Mouse (Mus musculus) embryo, embryonic 9.5 days (tissue): ENCODE measurements around the gene Asxl2.
A peak's percentile ranks its signal among the peaks of the same experiment; 100 is the strongest.
"Not testable (repeated sequence)": the region's sequence is repeated elsewhere in the genome, so short reads cannot be mapped to it uniquely, and the experiment has no call there.

Experiments
- DNase-seq: peaks from one replicate; pipeline ENCODE4 v3.0.0-alpha.2; 2017; ENCODE audit errors: extremely low spot score

The Asxl2 gene

DNA sequence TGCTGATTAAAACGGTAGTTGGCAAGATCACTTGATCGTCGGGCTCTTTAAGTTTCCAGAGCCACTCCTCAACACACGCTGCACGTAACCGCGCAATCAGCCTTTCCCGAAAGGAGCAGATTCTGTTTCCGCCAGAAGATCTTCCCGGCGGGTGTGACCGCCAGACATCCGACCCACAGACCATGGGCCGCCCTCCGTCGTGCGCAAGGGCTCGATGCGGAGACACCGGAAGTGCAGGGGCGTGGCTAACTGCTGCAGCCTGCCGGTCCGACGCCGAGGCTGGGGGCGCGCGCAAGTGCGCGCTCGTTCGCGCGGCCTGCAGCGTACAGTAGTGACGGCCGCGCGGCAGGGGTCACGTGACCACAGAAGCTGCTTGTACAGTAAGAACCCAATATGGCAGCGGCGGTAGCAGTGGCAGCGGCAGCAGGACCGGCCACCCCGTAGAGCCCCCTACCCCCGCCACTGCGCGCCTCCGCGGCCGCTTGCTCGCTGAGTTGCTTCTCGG lies at the start of gene Asxl2:
Gene Asxl2 (plus strand): TSS at position 328 of the 505 bp plus-strand sequence.
- DNase-seq: peak; percentile 97

GRCm38 (mm10) chr12:3377190-3377589 lies 49.5 kb upstream of the Asxl2 start:
- DNase-seq: no peak

DNA sequence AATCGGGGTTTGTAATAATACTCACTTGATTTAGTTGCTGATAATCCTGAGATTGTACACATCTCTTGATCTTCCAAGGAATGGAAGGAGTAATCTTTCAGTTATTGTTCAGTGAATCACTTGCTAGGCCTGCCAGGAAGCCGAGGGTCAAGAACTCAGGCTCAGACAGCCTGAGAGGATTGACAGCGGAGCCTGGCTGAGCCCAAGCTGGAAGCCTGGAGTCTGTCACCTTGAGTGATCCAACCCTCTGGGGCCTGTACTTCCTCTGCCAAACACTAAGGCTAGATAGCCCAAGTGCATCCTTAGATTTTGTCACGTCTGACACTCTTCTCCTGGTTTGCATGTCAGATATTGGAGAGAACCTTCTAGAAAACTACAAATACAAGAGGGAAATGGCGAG lies 48.9 kb upstream of the Asxl2 start:
- DNase-seq: no peak

DNA sequence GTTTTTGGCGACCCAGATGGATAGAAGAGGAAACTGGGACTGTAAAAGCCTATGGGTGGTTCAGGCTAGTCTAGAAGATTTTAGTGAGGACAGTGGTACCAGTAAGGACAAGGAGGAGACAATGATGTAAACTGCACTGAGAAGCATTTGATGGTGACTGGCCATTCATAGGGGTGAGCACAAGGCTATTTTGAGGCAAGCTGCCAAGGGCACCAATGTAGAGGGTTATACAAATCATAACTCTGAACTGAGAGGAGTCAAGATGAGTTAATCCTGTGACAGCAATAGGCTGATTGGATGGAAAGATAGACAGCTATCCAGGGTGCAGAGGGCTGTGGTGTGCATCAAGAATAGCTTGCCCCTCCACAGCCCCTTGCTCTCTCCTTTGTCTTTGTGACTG lies 41.8 kb upstream of the Asxl2 start:
- DNase-seq: no peak

GRCm38 (mm10) chr12:3385271-3385670 lies 41.4 kb upstream of the Asxl2 start:
- no peak for DNase-seq

DNA sequence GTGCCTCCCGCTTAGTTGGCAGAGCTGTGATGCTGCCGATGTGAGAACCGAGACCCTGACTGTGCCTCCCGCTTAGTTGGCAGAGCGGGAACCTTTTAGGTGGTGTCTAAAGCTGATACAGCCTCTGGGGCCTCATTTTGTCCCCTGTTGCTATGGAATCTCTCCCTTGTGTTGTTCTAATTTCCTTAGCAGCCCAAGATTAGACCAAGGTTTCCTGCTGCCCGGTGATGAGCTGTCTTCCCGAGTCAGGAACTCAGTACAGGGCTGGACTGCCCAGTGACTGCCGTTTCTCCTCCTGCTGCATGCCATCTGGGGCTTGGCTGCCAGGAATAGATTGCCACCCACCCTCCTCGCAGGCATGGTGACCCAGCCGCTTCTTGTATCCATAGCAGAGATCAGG lies 40.7 kb upstream of the Asxl2 start:
- no peak for DNase-seq

DNA sequence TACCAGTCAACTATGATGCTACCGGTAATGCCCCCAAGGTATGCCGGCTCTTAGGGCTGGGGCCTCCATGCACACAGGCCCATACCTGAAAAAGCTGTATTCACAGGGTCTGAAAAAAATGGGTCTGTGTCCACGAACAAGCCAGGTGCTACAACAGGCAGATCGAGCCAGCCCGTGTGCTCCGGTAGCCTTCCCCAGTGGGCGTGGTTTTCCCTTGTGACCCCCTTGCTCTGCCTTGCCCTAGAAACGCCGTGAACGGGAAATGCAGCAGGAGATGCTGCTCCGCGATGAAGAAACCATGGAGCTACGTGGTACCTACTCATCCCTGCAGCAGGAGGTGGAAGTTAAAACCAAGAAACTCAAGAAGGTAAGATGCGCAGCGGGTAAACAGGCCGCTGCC lies 38.8 kb upstream of the Asxl2 start:
- DNase-seq: no peak

GRCm38 (mm10) chr12:3389394-3389793 lies 37.3 kb upstream of the Asxl2 start:
- no peak for DNase-seq

- DNase-seq: no peak
Measured at GRCm38 (mm10) chr12:3390071-3390470, 36.6 kb upstream of the Asxl2 start.

DNA sequence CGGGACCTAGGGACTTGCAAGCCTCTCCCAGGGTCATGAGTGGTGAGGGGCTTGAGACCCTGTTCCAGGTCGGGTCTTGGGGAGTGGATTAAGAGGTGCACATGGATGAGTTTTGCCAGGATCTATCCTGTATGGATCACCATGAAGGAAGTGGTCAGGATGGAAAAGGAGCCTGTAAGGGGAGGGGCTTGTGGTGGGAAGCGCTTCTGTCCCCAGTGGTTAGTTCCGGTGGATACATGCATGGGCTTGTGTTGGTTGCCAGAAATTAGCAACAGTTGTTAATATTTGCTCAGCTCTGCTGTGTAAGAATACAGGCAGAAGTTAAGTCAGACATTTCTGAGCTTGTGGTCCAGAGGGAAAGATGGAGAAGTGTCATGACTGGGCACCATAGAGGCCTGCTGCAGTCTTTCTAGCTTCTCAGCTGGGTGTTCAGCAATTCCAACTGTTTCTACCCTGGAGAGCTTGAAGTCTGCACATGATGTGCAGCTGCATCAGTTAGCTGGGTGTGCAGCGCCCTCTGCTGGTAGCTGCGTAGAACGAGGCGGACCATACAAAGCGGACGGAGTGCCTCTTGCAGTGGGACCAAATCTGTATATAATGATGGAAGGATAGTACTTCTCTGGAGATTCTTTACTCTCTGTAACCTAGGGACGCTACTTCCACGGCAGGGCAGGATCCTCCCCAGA lies 35.9 kb upstream of the Asxl2 start:
- DNase-seq: peak; percentile 75

- DNase-seq: no peak
Measured at GRCm38 (mm10) chr12:3391276-3391675, 35.4 kb upstream of the Asxl2 start.

GRCm38 (mm10) chr12:3393140-3393539 lies 33.5 kb upstream of the Asxl2 start:
- no peak for DNase-seq

DNA sequence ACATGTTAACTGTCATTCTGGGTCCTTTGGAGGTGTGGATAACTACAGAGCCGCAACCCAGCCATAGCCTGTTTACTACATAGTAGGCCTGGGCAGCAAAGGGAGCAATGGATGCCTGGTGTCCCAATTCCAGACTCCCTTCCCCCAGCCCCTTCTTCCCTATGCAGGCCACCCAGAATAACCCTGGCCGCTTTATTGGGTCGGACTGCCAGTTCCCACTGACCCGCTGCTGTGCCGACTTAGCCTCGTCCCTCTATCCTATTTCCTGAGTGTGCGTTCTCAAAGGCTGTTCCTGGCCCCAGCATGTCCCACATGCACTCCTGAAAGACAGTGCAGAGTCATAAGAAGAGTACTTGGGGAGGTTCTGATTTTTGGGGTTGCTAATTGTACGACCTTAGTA lies 29.7 kb upstream of the Asxl2 start:
- DNase-seq: no peak

DNA sequence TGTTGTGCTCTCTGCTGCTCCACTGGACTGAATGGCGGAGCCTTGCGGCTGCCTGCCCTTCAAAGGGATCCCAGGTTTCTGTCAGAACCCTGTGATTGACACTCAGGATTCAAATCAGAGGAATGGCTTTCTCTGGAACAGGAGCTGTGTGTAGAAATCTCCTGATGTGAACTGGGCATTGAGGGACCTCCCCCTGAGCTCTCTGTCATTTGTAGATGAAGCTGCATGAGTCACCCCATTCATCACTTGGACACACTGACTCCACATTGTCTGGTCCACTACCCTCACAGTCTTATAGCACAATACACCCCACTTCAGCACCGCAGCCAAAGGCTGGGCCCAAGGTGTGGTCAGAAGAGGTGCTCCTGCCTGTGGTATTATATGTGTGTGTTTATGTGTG lies 21.0 kb upstream of the Asxl2 start:
- not testable (repeated sequence) for DNase-seq

- DNase-seq: no peak
Measured at GRCm38 (mm10) chr12:3406585-3406984, 20.1 kb upstream of the Asxl2 start.

- no peak for DNase-seq
Measured at GRCm38 (mm10) chr12:3414956-3415355, 11.7 kb upstream of the Asxl2 start.

DNA sequence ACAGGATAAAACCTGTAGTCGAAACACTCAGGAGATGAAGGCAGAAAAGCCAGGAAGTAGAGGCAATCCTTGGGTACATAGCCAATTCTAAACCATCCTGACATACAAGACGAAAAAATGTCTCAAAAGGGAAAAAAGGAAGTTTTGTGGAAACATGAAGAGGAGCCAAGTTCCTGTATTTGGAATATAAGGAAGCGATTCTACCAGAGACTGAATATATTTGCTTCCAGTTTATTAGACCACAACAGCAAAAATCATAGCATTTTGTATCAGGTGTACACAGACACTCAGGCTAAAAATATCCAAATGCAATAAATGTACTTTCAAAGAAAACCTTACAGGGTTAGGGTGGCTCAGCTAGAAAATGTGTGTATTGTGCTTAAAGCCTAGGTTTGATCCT lies 7.9 kb upstream of the Asxl2 start:
- DNase-seq: no peak

DNA sequence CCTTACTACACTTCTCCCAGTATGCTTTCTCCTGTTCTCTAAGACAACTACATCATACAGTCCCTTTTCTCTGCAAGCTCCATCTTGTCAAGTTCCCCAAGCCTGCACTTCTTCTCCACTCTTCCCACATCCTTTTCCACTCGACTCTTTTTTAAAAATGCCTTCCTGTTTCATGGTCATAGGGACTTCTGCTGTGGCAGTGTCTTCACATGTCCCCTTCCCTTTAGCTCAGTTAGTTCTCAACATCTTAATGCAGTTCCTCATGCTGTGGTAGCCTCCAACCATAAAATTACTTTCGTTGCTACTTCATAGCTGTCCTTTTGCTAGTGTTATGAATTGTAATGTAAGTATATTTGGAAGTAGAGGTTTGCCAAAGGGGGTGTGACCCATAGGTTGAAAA lies 6.1 kb upstream of the Asxl2 start:
- no peak for DNase-seq

DNA sequence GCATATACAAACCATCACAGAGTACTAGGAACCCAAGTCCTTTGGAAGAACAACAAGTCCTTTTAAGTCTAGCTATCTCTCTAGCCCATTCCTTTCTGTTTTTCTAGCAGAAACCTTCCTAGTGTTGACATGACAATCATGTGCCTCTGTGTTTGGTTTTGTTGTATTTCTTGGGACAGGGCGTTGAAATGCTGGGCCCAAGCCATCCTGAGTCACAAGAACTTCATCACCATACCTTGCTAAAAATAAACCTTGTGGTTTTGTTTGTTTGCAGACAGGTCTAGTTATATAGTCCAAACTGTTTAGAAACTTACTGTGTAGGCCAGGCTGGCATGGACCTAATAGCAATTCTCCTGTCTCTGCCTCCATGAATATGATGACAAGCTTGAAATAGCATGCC lies 3.9 kb upstream of the Asxl2 start:
- DNase-seq: no peak

DNA sequence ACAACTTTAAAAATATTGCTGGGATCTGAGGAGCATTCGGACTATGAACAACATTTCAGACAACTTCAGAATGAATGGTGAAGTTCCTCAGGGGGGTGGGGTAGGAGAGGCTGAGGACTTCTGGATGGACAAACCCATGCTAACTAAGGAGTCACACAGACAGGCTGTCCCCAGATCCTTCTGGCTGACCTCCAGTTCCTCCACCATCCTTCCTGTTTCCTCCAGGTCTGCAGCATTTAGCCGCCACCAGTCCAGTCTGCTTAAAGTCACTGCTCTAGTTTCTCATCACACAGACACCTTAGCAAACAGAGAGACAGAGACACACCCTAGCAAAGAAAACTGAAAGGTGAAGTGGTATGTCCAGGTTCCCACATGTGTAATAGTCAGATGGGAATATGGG lies 2.5 kb upstream of the Asxl2 start:
- no peak for DNase-seq

- DNase-seq: peak; percentile 9
Measured at GRCm38 (mm10) chr12:3425375-3426341, 999 bp upstream of the Asxl2 start.

- peak; percentile 83 for DNase-seq
Measured at GRCm38 (mm10) chr12:3427067-3427889, 621 bp downstream of the Asxl2 start.
